Mouse (Mus musculus): ENCODE measurements around the gene Cav1.

DNA sequence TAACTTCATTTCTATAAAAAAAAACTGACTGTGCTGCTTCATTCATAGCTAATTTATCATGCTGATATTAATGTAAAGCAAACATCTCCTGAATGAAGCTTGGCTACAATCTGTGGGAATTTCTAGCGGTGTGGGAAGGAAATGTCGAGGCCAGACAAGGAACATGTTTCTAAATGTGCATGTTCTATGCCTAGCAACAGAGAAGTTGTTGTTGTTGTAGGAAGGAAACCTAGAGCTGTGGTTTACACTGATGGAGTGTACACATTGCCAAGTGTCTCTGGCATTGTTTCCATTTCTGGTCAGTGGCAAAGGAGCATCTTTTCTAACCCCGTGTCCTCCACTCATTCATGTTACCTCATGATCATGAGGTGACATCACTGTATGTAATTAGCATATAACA lies 23.7 kb downstream of the Cav1 start:
- TF ChIP-seq POLR2A (IDR thresholded peaks at IDR 0.05; ENCODE audit: control insufficient read depth, low read depth, low read length) (no peak), CTCF (IDR thresholded peaks at IDR 0.05; ENCODE audit: control insufficient read depth, insufficient read depth, insufficient replicate concordance, low read depth, low read length) (no peak)

All from testis, adult 2 months (tissue).